Mouse (Mus musculus): ENCODE measurements around the gene Gm47969. TPM values are rescaled to one million over a fixed set of nuclear protein-coding genes. Genes with fewer than 3 reads are reported as not detected.

Gm47969 gene
- polyA plus RNA-seq, 1 experiment from 2014 or later: not detected

DNA sequence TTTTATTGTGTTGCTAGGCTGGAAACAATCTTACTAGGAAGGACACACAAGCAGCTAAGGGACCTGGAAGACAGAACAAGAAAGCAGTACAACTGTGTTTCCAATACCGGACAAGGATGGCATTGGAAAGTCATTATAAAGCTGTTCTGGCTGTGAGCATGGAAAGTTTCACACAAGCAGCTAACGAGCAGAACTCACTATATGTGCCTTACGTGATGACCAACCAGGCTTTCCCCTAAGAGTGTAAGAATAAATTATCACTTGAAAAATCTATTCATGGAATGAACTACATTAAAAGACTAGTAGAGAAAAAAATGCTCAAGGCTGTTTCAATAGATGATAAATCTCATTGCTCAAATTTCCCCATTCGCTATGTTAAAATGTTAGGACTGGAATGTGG lies 21.8 kb downstream of the Gm47969 start:
- Histone ChIP-seq H3K4me1 (ENCODE audit: control insufficient read depth, insufficient read depth, low read length) (no peaks in the 10 kb centered on the region), H3K27ac (ENCODE audit: low read length) (no peak overlapping the region), H3K4me3 (ENCODE audit: low read depth, low read length) (no peak overlapping the region), H3K27me3 (ENCODE audit: control insufficient read depth, insufficient read depth, low read depth, low read length) (no peaks in the 10 kb centered on the region), H3K9me3 (replicated peaks; ENCODE audit: control insufficient read depth, low read length, poor library complexity, severe bottlenecking) (0 out of 2 replicates have a peak, but pooled peaks cover 2% of the 10 kb centered on the region), H3K36me3 (ENCODE audit: control insufficient read depth, insufficient read depth, low read length) (no peaks in the 10 kb centered on the region), H3K4me2 (ENCODE audit: low read length) (no peak overlapping the region), H3K9ac (ENCODE audit: low read depth, low read length) (no peak overlapping the region)
- ATAC-seq: no peak
- WGBS: 91% methylated on average over 4 of the region's 4 CpGs

DNA sequence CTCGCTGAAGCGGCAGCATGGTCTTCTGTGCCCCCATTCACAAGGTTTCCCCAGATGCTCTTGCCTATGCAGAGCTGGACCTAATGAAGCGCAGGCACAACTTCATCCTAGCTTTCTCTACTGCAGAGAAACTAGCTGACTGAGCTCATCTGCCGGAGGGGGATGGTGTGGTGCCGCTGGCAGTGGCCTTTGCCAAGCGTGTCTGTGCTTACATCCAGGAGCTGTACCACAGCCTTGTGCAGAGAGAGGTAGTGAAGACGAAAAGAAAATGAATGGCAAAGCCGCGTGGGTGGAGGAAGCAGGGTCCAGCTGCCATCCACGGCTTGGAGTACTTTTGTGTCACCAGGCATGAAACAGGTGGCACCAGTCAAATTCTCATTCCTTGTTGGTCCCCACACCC lies 22.5 kb downstream of the Gm47969 start:
- 89% methylated on average over 10 of the region's 10 CpGs for WGBS
- Histone ChIP-seq H3K4me1 (ENCODE audit: control insufficient read depth, insufficient read depth, low read length) (no peaks in the 10 kb centered on the region), H3K4me2 (ENCODE audit: low read length) (no peak overlapping the region), H3K9me3 (replicated peaks; ENCODE audit: control insufficient read depth, low read length, poor library complexity, severe bottlenecking) (0 out of 2 replicates have a peak, but pooled peaks cover 2% of the 10 kb centered on the region), H3K4me3 (ENCODE audit: low read depth, low read length) (no peak overlapping the region), H3K27me3 (ENCODE audit: control insufficient read depth, insufficient read depth, low read depth, low read length) (no peaks in the 10 kb centered on the region), H3K36me3 (ENCODE audit: control insufficient read depth, insufficient read depth, low read length) (no peaks in the 10 kb centered on the region), H3K9ac (ENCODE audit: low read depth, low read length) (no peak overlapping the region), H3K27ac (ENCODE audit: low read length) (no peak overlapping the region)
- no peak for ATAC-seq

DNA sequence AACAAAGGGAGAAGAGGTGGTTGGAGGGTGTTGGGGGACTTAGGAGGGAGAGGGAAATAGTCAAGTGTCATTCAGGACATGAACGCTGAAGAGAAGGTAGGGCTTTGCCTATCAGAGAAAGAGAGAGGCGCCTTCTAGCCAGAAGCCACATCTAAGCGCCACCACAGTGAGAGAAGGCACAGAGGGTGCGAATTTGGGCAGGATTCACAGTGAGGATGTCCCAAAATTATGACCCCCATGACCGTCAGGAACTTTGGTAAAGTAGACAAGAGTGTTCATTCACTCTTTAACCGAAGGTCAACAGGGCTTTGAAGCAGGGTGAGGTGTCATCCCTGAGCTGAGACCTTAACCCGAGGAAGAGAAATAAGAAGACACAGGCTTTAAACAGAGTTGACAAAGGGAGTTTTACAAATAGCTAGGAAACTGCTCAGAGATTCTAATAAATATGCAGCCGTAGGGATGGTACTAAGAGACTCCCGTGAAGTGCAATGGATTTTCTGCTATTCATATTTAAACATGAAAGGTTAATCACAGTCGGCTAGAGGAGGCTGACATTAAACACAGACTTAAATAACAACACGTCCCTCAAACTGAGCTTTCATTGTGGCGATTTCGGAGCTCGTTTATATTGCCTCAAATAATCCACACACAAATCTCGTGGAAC lies 30.9 kb downstream of the Gm47969 start:
- no peaks in the 10 kb centered on the region for H3K36me3 ChIP-seq (ENCODE audit: control insufficient read depth, insufficient read depth, low read length)
- peak overlapping the region; percentile 18; the same call in 1 of the 2 replicates for H3K9ac ChIP-seq (ENCODE audit: low read depth, low read length)
- no peaks in the 10 kb centered on the region for H3K27me3 ChIP-seq (ENCODE audit: control insufficient read depth, insufficient read depth, low read depth, low read length)
- 32% methylated on average over 15 of the region's 15 CpGs for whole genome bisulfite sequencing
- no peaks in the 10 kb centered on the region for H3K4me1 ChIP-seq (ENCODE audit: control insufficient read depth, insufficient read depth, low read length)
- ATAC-seq: peak; percentile 81
- H3K9me3 ChIP-seq (replicated peaks; ENCODE audit: control insufficient read depth, low read length, poor library complexity, severe bottlenecking): no peaks in the 10 kb centered on the region
- peak overlapping the region; percentile 43 for H3K4me2 ChIP-seq (ENCODE audit: low read length)
- H3K4me3 ChIP-seq (ENCODE audit: low read depth, low read length): peak overlapping the region; percentile 24
- no peak overlapping the region; the same call in 1 of the 2 replicates for H3K27ac ChIP-seq (ENCODE audit: low read length)

DNA sequence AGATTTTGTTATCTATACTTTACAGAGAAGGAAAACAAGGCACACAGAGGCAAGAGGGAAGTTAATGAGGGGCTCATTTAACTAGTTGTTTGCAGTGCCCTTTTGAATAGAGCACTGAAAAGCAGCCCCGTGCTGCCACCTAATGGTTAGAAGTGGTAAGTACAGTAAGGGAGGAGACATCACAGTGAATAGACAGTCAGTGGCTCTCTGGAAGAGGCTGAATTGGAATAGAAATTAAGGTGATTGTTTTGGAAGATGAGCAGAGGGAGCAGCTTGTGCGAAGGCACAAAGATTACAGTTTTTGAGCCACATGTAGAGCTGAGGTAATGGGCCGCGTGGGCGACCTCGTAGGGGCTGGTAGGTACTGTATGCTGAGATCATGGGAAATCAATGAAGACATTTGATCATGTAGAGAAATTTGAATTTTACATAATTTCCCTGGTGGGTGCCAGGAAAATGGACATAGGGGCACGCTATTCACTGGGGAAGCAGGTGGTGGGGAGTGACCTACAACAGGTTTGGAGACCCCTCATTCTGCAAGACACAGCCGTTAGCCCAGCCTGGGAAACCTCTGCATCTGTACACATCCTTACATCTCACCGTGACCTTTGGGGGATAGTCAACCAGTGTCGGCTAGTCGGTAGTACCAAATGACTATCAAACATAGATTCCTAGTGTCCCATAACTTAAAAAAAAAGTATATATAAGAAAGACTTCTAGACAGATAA lies 31.6 kb downstream of the Gm47969 start:
- Histone ChIP-seq H3K27ac (ENCODE audit: low read length) (no peak overlapping the region), H3K9me3 (replicated peaks; ENCODE audit: control insufficient read depth, low read length, poor library complexity, severe bottlenecking) (no peaks in the 10 kb centered on the region), H3K9ac (ENCODE audit: low read depth, low read length) (peak overlapping the region; percentile 18; the same call in 1 of the 2 replicates), H3K36me3 (ENCODE audit: control insufficient read depth, insufficient read depth, low read length) (no peaks in the 10 kb centered on the region), H3K4me3 (ENCODE audit: low read depth, low read length) (peak overlapping the region; percentile 24), H3K4me2 (ENCODE audit: low read length) (peak overlapping the region; percentile 43), H3K4me1 (ENCODE audit: control insufficient read depth, insufficient read depth, low read length) (no peaks in the 10 kb centered on the region), H3K27me3 (ENCODE audit: control insufficient read depth, insufficient read depth, low read depth, low read length) (no peaks in the 10 kb centered on the region)
- 46% methylated on average over 11 of the region's 11 CpGs for WGBS
- peak; percentile 95 for ATAC-seq

DNA sequence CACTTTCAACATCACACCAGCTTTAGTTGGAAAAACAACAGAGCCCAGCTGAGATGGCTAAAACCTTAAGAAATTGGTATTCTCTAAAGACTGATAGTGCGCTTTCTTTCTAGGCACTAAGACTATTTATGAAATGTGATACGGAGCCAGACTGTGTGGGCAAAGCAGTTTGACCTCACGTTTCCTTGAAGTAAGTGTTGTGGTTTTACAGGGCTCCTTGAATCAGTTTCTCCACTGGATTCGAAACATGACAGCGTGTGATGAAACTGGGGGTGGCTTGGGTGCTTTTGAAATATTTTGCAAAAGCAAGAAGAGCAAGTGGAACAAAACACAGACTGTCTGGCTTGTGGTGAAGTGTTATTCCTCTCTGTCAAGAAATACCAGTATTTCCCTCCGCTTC lies 32.3 kb downstream of the Gm47969 start:
- H3K9me3 ChIP-seq (replicated peaks; ENCODE audit: control insufficient read depth, low read length, poor library complexity, severe bottlenecking): no peaks in the 10 kb centered on the region
- no peaks in the 10 kb centered on the region for H3K27me3 ChIP-seq (ENCODE audit: control insufficient read depth, insufficient read depth, low read depth, low read length)
- no peak overlapping the region for H3K27ac ChIP-seq (ENCODE audit: low read length)
- 86% methylated on average over 6 of the region's 6 CpGs for WGBS
- H3K4me2 ChIP-seq (ENCODE audit: low read length): no peak overlapping the region
- H3K4me3 ChIP-seq (ENCODE audit: low read depth, low read length): no peak overlapping the region
- H3K9ac ChIP-seq (ENCODE audit: low read depth, low read length): no peak overlapping the region
- H3K36me3 ChIP-seq (ENCODE audit: control insufficient read depth, insufficient read depth, low read length): no peaks in the 10 kb centered on the region
- ATAC-seq: no peak
- no peaks in the 10 kb centered on the region for H3K4me1 ChIP-seq (ENCODE audit: control insufficient read depth, insufficient read depth, low read length)

DNA sequence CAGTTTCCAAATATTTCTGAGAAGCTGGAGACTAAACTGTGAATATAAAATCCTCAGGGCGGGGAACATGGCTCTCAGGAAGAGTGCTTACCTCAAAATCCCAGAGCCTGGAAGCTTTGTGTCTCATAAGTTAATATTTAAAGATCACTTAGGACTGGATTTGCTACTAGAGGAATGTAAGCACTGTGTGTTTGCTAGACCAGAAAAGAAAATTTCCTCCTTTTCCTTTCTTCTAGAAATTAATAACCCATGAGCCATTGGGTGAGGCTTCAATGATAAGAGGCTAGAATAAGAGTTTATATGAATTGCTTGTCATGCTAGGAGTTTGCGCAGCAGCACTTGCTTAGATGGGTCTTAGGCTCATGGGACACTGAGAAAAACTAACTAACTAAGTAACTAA lies 40.1 kb downstream of the Gm47969 start:
- no peaks in the 10 kb centered on the region for H3K36me3 ChIP-seq (ENCODE audit: control insufficient read depth, insufficient read depth, low read length)
- no peaks in the 10 kb centered on the region for H3K27me3 ChIP-seq (ENCODE audit: control insufficient read depth, insufficient read depth, low read depth, low read length)
- ATAC-seq: no peak
- no peak overlapping the region for H3K4me3 ChIP-seq (ENCODE audit: low read depth, low read length)
- H3K9me3 ChIP-seq (replicated peaks; ENCODE audit: control insufficient read depth, low read length, poor library complexity, severe bottlenecking): no peaks in the 10 kb centered on the region
- H3K27ac ChIP-seq (ENCODE audit: low read length): no peak overlapping the region
- no peak overlapping the region for H3K9ac ChIP-seq (ENCODE audit: low read depth, low read length)
- H3K4me1 ChIP-seq (ENCODE audit: control insufficient read depth, insufficient read depth, low read length): no peaks in the 10 kb centered on the region
- 88% methylated on average over 2 of the region's 2 CpGs for WGBS
- no peak overlapping the region for H3K4me2 ChIP-seq (ENCODE audit: low read length)

DNA sequence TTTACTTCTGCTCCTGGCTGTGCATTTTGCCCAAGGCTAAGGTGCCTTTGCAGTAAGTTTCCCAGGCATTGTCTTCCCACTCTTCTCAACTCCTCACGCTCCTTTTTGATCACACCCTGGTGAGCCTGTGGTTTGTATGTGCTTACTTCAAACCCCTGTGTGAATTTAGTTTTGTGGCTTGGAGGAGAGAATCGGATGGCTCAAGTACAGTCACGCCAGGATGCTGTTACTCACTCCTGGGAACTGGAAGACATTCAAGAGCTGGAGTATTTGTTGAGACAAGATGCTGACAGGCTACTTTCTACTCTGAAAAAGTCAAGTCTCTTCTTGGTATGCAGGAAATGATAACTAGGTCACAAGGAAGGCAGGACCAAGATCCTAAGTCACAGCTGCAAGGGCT lies 46.5 kb downstream of the Gm47969 start:
- Histone ChIP-seq H3K9me3 (replicated peaks; ENCODE audit: control insufficient read depth, low read length, poor library complexity, severe bottlenecking) (no peaks in the 10 kb centered on the region), H3K9ac (ENCODE audit: low read depth, low read length) (no peak overlapping the region), H3K36me3 (ENCODE audit: control insufficient read depth, insufficient read depth, low read length) (no peaks in the 10 kb centered on the region), H3K27ac (ENCODE audit: low read length) (no peak overlapping the region), H3K4me3 (ENCODE audit: low read depth, low read length) (no peak overlapping the region), H3K27me3 (ENCODE audit: control insufficient read depth, insufficient read depth, low read depth, low read length) (no peaks in the 10 kb centered on the region), H3K4me2 (ENCODE audit: low read length) (no peak overlapping the region), H3K4me1 (ENCODE audit: control insufficient read depth, insufficient read depth, low read length) (no peaks in the 10 kb centered on the region)
- WGBS: 82% methylated on average over 3 of the region's 3 CpGs
- ATAC-seq: no peak

Other genes starting within 250 kb of the Gm47969 start
- 25.7 and 27.9 TPM in 2 replicates for gene Agfg1, start 205.4 kb upstream of the Gm47969 start, polyA plus RNA-seq (2015; fragmentation: Nextera tagmentation; extraction: Ambion mirVana)
- 0.72 TPM in 1 of 2 replicates, not detected in the other for gene A030005L19Rik, start 131.6 kb upstream of the Gm47969 start, polyA plus RNA-seq (2015; fragmentation: Nextera tagmentation; extraction: Ambion mirVana)
- gene A030014E15Rik, start 120.0 kb upstream of the Gm47969 start, polyA plus RNA-seq (2015; fragmentation: Nextera tagmentation; extraction: Ambion mirVana): not detected in 2 replicates
- not detected in 2 replicates for gene Gm6217, start 113.5 kb upstream of the Gm47969 start, polyA plus RNA-seq (2015; fragmentation: Nextera tagmentation; extraction: Ambion mirVana)
- not detected in 2 replicates for gene A030003K21Rik, start 101.5 kb upstream of the Gm47969 start, polyA plus RNA-seq (2015; fragmentation: Nextera tagmentation; extraction: Ambion mirVana)
- not detected in 2 replicates for gene Gm7544, start 88.9 kb upstream of the Gm47969 start, polyA plus RNA-seq (2015; fragmentation: Nextera tagmentation; extraction: Ambion mirVana)
- gene Gm47955, start 84.6 kb upstream of the Gm47969 start, polyA plus RNA-seq (2015; fragmentation: Nextera tagmentation; extraction: Ambion mirVana): not detected in 2 replicates
- not detected in 2 replicates for gene Gm47959, start 44.4 kb upstream of the Gm47969 start, polyA plus RNA-seq (2015; fragmentation: Nextera tagmentation; extraction: Ambion mirVana)
- 0.82 and 1.5 TPM in 2 replicates for gene Slc19a3, start 6.5 kb upstream of the Gm47969 start, polyA plus RNA-seq (2015; fragmentation: Nextera tagmentation; extraction: Ambion mirVana)
- not detected in 2 replicates for gene Krtap28-10, start 2.5 kb upstream of the Gm47969 start, polyA plus RNA-seq (2015; fragmentation: Nextera tagmentation; extraction: Ambion mirVana)
- not detected in 2 replicates for gene A030005K14Rik, start 14.4 kb downstream of the Gm47969 start, polyA plus RNA-seq (2015; fragmentation: Nextera tagmentation; extraction: Ambion mirVana)
- gene Krtap28-13, start 16.0 kb downstream of the Gm47969 start, polyA plus RNA-seq (2015; fragmentation: Nextera tagmentation; extraction: Ambion mirVana): not detected in 2 replicates
- not detected in 2 replicates for gene Ccl20, start 71.8 kb downstream of the Gm47969 start, polyA plus RNA-seq (2015; fragmentation: Nextera tagmentation; extraction: Ambion mirVana)
- gene Daw1, start 114.8 kb downstream of the Gm47969 start, polyA plus RNA-seq (2015; fragmentation: Nextera tagmentation; extraction: Ambion mirVana): 2.0 and 2.1 TPM in 2 replicates

Data from midbrain, embryonic 16.5 days (tissue).